In genomic region chr16:37341446-37341845, GRCm38 (mm10) we compare ENCODE assay signal across 4 mouse cellular contexts. TPM values are rescaled to one million over a fixed set of nuclear protein-coding genes. Genes with fewer than 3 reads are reported as not detected.
"Had no signal": no experiment of that assay in that cellular context is flagged by ENCODE, and none has a peak within 500 bp of the region (broad histone marks: within the 10 kb centered on the region; RNA-seq: fewer than 3 reads in every experiment).

No protein-coding gene starts in this region.

RNA-seq across cellular contexts. Expression of gene Stxbp5l, which starts 43.3 kb away (rescaled TPM):
- total RNA-seq: common myeloid progenitor, adult 5-6 weeks; granulocyte monocyte progenitor cell, adult 5-6 weeks; heart, adult 18-20 months; heart, adult 2 months had no signal
